Mouse (Mus musculus) neural tube, embryonic 10.5 days (tissue): ENCODE data around the gene Cacna1e.
A peak's percentile ranks its signal among the peaks of the same experiment; 100 is the strongest.

Experiments
- DNase-seq: peaks from one replicate; pipeline ENCODE4 v3.0.0-alpha.2; 2017; ENCODE audit warnings: low spot score; ENCODE audit errors: extremely low spot score

Cacna1e gene

DNA sequence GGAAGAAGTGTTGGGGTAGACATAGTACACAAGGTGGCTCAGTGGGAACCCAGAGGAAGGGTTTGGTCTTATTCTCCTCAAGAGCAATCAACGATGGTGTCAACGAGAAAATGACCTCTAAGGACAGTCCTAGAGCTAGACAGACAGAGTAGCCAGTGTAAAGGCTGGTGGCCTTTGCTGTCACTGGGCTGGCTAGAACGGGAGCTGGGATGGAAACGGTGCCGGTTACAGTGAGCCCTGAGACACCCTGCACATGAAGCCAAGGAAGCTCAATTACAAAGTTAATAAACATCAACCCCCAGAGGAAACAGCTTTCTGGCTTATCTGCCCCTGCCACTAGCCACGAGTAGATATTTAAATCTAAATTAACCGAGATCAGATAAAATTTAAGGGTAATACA lies 168.7 kb downstream of the Cacna1e start:
- no peak for DNase-seq

GRCm38 (mm10) chr1:154712747-154713146 lies 171.6 kb downstream of the Cacna1e start:
- DNase-seq, result no peak

DNA sequence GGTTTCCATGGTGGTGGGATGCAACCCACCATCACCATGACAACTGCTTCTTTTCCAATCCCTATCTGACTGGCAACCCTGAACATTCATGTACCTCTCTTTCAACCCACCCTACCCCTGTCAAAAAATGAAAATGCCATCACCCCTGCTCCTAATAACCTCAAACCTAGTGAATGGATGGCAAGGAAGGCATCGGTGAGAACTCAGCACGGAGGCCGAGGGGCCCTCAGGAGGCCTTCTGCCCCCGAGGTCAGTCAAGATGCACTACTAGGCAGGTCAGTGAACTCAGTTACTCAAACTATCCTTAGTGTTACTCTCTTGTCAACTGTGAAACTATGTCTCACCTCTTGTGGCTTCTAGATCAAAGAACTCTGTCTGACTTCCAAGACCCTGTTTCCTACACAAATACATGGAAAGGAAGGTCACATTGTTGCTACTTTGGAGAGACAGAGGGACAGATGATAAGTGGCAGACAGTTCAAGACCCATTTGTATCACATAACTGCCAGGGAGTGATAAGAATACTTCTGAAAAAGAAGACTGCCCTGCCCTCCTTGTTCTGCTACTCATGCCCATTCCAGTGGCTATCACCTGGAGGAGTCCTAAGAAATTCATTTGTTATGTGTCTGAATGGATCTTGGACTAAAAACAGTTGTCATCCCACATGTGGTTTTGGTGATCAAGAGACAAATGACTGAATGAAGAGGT lies 176.6 kb downstream of the Cacna1e start:
- DNase-seq, result no peak

DNA sequence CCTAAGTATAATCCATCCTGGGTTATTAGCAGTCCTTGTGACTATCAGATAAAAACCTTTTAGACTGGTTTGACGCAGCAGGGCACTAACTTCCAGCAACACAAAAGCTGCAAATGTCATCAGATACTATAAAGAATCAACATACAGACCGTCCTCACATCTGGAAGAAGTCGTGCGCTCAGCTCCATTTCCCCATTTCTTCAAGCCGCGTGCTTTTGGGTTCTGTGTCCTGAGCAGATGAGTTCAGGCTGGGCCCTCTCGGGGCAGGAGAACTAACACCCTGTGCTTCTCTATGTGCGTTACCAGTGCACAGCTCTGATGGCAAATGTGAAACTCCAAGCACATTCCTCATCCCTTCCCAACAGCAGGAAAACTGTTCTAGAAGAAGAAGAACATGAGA lies 177.3 kb downstream of the Cacna1e start:
- DNase-seq, result no peak

DNA sequence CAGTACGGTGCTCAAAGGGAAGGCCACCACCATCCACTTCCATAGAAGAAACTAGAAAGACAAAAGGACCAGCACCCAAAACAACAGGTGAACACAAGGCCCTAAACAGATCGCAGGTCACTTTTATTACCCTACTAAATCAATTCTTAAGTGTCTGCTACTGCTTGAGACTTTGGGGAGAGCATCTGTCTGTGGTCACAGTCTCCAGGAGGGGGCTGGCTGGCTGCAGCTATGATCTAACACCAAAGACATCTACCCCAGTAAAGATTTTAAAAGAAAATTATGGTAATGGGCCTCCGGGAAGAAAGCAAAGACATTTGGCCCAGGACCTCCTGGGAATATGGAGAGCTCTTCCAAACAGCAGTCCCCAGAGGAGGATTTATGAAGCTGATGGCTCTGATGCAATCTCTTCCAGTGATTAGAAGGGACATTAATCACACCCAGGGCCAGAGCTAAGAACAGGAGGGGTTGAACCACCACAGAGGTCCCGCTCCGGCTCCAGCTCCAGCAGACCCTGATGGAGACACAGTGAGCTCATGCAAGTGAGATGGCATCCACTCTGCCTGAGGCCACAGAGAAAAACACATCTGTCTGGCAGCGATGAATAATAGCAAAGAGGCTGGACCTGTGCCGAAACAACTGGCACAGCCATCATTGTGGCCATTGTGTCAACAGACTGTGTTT lies 178.3 kb downstream of the Cacna1e start:
- no peak for DNase-seq

DNA sequence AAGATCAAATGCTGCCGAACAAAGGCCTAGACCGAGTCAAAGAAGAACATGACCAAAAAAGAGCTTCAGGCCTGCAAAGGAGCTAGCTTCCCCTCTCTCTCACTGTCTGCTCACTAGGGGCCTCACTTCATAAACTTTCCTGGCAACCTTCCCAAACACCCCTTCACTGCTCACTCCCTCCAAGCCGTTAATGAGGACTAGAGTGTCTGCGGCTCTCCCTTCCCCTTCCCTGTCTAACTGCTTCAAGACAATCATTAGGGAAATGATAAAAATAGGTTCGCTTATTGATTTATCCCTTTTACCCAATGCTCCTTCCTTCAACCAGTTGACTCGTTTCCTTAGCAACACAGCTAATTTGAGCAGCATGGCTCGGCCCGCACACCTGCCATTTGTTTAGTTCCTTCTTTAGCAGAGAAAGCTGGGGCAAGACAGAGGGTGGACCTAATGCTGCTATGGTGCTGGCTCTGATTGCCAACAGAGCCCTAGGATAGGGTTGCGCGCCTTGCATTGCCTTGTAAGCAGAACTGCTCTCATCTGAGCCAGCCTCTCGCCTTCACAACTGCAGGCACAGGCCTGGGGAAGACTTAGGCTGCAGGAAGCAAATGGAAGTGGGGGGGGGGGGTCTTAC lies 179.6 kb downstream of the Cacna1e start:
- no peak for DNase-seq

DNA sequence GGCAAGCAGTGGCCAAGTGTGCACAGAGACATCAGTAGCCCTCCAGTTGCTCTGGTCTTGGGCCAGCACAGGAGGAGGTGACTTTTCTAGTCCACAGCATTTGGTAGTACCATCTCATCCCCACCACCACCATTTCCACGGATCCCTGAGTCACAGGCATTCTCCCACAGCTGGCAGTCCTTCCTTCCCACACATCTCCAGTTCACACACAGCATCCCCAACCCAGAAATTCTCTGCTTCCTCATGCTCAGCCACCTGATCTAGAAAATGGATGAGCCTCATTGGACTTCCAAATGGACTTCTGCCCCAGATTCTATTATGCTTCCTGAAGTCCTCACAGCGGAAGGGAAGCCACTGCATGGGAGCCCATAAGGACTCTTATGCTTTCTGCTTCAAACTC lies 181.7 kb downstream of the Cacna1e start:
- no peak for DNase-seq

- DNase-seq, result no peak
Measured at GRCm38 (mm10) chr1:154688876-154689665, 195.2 kb downstream of the Cacna1e start.

GRCm38 (mm10) chr1:154686861-154687260 lies 197.4 kb downstream of the Cacna1e start:
- DNase-seq, result no peak

DNA sequence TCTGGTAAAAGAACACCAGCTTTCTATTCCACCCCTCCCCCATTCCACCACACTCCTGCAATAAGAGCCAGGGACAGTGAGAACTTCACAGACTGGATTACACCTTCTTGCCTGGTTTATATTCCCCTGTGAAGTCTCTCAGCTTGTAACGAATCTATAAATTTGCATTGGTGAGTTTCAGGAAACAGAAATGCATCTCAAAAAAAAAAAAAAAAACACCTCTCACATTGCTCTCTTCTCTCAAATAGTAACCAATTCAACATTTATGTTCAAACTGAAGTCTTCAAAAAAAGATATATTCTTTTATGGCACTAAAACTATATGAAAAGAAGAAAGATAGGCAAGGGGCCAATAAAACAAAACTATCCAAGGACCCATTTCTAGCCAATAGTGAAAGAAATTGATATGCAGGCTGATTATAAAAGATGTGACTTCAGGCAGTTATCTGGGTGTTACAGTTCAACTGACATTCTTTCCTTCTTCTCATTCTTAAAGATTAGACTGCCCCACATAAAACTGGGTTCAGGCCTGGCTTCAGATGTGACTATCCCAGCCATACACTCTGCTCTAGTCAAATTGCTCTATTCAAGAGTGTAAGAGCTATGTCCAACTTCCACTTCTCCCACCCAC lies 200.7 kb downstream of the Cacna1e start:
- DNase-seq, result no peak

- no peak for DNase-seq
Measured at GRCm38 (mm10) chr1:154678989-154679388, 205.3 kb downstream of the Cacna1e start.

GRCm38 (mm10) chr1:154678151-154678550 lies 206.2 kb downstream of the Cacna1e start:
- DNase-seq, result no peak

DNA sequence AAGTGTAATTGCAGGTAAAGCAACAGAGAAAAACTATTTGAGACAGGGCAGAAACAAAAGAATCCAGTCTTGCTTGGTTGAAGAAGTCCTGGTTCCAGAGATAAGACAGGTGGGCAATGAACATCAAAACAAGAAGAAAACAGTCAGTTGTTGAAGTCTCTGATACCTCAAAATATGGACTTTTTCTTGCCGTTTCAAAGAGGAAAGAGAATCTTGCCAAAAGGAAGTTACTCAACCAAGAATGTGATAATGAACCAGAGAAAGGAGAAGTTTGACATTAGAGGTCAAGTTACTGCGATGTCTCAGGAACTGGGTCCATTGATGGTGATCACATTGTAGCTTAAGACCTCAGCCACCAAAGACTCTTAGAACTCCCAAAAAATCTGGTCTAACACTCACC lies 206.6 kb downstream of the Cacna1e start:
- DNase-seq, result no peak

GRCm38 (mm10) chr1:154663721-154664120 lies 220.6 kb downstream of the Cacna1e start:
- no peak for DNase-seq

- DNase-seq, result no peak
Measured at GRCm38 (mm10) chr1:154661977-154662376, 222.3 kb downstream of the Cacna1e start.

DNA sequence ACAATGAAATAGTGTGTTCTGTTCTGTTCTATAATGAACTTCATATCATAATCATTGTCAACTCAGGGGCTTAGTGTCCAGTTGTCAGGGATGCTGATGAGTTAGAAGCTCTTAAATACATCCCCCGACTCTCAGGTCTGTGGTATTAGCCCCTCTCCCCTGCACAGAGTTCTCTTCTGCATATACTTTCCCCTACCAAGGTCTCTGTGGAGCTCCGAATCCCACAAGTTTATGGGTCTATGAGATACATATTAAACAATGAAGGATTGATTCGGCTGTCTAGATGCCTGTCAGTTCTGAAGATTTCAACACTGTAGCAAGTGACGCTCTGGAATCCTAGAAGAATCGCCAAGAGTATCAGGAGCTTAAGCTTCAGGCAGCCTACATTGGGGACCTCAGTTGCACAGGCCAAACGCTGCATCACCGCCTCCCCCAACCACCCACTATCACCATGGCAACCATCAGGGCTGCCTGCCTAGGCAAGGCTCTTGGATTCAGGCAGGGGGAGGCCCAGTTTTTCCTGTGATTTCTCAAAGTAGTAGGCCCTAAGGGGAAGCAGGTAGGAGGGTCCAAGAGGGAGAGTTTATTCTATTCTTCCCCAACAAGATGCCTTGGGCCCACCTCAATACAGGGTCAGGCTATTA lies 223.0 kb downstream of the Cacna1e start:
- peak; percentile 14 for DNase-seq

- no peak for DNase-seq
Measured at GRCm38 (mm10) chr1:154657366-154657765, 226.9 kb downstream of the Cacna1e start.

DNA sequence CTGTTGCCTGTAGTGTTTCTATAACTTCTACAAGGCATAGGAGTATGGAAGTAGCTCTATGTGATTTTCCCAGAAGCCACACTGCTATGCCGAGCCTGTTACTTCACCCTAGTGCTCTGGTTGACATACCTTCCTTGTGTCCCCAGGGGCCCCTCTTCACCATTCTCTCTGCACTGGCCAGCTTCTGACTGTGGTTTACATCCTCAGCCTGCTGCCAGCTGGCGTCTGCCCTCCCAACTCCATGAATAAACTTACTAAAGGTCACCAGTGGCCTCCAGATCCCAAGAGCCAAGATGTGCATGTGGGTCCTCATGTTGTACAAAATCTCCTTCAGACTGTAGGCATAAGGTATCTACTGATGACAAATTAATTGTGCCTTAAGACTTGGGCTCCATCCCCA lies 230.3 kb downstream of the Cacna1e start:
- no peak for DNase-seq

- no peak for DNase-seq
Measured at GRCm38 (mm10) chr1:154646156-154646950, 237.9 kb downstream of the Cacna1e start.

DNA sequence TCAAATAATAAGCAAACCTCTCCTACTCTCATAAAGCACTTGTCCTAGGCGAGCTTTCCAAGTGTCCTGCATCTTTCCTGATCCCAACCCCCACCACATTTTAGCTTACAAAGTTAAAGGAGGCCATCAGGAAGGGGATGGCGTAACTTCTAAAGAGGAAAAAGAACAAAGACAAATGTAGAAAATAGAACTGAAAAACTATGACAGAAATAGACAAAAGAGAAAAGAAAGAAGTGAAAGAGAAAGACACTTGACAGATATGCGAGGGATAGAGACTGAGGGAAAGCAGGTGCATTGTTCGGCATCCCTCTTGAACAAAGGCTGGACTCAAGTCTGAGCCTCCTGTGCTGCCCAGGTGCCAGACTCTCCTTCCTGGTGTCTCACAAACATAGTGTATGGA lies 246.5 kb downstream of the Cacna1e start:
- no peak for DNase-seq
